Mouse (Mus musculus) c-Kit-positive CD71-negative TER-119-negative erythroid progenitor cells, embryonic 14.5 days (primary cell): ENCODE data around the gene Kcnj5.

Experiments used
- DNase-seq: peaks from one replicate; pipeline ENCODE4 v3.0.0-alpha.2; 2013; ENCODE audit warnings: low read depth

Kcnj5 gene

DNA sequence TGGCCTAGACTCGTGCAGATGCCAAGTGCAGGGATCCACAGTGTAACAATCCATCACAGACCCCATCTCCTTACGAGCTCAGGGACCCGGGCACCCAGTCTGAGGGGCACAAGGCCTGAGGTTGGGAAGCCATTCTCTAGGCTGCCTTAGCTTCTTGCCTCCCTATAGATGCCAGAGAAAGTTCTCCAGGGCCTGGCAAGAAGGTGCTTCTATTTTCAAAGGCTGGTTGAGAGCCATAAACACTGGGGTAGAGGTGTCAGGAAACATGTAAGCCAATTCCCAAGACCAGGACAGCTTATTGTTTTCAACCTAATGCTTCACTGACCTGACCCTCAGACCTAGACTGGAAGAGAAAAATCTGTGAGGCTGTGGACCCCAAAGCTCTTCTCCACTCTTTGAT is 28.2 kb downstream of the Kcnj5 start:
- DNase-seq, result no peak

DNA sequence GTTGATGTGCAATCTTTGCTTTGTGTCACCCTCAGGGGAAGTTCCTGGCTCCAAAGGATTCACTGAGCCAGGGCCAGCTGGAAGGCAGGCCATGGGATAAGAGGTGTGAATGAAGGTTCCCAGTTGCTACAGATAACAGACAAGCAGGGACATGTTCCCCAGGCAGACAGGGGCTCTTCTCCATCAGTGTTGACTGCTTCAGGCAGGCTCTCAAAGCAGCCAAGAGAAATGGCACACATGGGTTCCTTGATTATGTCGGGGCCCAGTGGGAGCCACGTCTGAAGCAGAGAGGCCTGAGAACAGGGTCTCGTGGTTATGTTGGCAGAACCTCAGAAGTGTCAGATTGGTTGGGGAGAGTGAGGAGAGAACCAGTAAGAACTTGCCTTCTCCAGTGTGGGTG is 30.1 kb downstream of the Kcnj5 start:
- no peak for DNase-seq

DNA sequence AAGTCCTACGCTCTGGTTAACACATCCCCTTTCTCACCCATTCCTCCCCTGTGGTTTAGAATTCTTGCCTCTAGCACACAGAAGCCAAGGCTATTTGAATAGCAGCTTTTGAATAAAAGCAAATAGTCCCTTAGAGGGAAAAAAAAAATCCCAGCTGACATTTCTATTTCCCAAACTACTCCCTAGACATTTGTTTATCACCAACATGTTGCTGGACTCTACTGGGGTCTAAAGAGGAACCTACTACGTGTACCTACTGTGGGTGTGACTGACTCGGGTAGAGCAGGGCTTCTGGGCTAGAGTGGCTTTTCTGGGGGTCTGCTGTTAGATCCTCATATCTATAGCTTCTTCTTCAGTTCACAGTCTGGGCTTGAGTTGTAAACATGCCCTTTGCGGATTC is 31.9 kb downstream of the Kcnj5 start:
- no peak for DNase-seq

DNA sequence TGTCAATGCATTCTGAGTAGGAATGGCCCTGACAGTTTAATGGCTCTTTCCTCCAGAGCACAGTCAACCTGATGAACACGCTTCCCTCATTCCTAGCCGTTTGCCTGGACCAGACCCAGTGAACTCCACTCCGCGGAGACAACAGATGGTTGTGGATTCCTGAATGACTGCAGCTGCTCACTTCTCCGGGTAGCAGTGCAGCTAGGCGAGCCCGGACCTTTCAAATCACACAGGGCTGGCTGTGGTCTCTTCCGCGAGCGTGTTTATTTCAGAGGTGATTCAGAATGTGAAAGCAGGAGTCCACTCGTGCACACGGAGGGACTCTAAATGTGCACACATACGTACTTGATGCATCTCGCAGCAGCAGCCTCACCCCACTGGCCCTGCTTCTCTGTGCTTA is 32.4 kb downstream of the Kcnj5 start:
- no peak for DNase-seq

DNA sequence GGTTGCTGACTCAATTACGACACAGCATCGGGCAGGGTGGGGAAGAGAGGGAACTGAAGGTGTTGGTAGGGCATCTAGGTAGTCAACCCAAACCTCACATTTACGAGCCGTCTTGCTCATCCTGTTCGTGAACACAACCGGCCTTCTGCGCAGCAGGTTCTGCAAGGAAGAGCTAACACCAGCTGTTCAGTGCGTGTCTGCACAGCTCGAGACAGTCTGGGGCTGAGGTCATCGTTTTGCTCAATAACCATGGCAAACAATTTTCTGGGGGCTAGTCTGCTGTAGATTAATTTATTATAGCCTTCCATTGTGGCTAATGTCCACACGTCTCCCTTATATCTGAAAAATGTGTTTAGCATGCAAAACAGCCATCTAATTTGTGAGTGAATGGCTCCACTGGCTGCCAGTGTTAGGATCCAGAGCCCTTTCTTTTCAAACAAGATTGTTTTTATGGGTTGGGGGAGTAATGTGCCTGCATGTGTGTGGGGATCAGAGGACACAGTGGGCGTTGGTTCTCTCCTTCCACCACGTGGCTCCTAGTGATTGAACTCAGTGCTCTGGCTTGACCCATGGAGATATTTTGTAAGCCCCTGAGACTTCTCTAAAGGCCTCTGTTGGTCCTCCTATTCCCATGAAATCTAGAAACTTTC is 41.5 kb downstream of the Kcnj5 start:
- DNase-seq, result no peak

DNA sequence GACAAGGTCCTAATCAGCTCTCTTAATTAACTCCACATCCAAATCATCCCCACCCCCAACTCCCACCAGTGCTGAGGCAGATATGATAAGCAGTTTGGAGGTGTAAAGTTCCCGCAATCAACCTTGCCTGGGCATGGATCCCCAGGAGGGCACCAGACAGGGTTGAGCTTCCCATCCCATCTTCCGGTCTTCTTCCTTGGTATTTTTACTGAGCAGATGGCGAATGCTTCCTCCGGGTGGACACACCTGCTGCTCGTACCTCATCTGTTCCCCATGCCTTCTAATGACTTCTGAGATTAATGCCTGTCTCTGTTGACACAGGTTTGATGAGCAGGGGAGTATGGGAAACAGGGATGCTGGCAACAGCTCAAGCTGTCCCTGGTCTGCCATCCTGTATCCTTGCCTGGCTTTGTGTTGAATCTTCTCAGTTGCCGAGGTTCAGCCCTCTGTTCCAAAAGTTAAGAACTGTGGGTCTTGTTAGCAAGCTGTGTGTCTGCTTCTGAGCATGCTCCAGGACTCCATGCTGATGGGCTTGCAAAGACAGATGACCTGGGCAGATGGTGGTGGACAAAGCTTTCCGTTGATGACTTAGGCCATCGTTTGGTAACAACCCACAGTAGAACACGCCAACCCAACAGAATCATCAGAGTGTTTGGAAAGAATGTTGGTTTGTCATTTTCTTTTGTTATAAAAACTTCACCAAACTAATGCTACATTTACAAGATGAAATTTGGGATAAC is 48.9 kb downstream of the Kcnj5 start:
- DNase-seq, result no peak

DNA sequence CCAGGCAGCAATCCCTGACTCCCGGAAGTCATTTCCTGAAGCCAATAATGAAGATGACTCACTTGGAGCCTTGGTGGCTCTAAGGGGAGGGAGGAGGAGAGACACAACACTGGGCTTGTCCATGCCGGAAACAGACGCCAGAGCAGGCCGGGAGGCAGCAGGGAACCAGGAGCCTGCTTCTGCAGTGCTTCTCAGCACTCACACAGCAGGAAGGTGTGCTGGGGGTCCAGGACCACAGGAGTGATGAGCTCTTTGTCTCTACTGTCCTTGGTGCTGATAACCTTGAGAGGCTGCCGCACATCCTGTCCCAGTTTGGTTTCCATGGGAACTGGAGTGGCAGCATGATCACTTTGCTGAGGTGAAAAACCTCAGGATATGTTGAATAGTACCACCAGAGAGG is 51.5 kb downstream of the Kcnj5 start:
- DNase-seq, result no peak

DNA sequence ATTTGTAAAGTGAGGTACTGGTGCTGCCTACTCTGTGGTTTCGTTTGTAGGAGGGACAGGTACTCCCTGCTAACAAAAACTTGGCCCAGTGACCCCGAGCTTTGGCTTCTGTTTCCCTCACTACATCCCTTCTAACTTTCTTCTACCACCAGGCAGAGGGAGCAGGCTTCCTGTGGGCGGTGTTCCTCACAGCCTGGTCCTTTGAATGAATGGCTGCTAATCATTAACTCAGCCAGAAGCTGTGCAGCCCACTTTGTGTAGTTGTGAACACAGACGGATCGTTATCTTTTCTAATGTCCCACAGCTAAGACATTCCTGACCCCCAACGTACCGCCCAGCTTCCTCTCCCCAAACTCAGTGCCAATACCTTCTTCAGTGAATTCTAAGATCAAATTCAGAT is 52.5 kb downstream of the Kcnj5 start:
- no peak for DNase-seq

DNA sequence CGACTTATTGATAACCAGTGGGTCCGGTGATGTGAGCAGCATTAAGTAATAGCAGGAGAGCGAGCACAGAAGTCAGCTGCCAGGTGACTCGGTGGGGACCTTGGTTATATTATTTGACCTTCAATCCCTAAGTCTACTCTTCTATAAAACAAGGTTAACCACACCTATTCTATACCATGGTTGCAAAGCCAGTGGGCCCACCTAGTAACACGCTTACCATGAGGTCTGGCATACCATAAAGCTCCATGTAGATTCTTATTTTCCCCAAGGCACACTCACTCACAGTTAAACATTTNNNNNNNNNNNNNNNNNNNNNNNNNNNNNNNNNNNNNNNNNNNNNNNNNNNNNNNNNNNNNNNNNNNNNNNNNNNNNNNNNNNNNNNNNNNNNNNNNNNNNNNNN is 60.6 kb downstream of the Kcnj5 start:
- no peak for DNase-seq

DNA sequence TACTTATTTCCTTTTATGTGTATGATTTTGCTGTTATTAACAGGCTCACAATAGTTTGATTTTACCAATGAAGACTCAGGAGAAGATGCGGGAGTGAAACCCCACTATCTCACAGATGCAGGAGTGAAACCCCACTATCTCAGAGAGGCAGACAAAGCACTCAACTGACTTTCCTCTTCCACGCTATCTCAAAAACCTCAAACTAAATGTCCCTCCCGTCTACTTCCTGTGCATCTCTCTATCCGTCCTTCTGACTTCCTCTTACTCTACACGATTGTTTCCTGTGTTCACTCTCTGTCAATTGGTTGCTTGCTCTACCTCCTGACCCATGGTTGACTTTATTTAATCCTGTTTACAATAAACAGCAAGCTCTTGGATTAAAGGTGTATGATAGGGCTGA is 63.7 kb downstream of the Kcnj5 start:
- peak; percentile 31 for DNase-seq

DNA sequence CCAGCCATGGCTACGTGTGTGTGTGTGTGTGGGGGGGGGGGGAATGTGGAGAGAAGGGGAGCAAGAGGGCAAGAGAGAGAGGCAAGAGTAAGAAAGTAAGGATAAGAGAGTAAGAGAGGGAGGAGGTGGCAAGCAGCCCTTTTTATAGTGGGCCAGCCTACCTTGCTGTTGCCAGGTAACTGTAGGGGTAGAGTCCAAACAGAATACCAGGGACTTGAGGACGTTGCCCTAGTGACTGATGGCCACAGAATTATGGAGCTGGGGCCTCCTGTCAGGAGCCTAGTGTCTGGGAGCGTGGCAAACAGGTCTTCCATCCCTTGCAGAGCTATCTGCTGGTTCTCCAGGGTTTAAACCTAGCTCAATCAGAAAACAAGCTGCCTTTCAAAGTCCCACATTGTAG is 64.4 kb downstream of the Kcnj5 start:
- no peak for DNase-seq

DNA sequence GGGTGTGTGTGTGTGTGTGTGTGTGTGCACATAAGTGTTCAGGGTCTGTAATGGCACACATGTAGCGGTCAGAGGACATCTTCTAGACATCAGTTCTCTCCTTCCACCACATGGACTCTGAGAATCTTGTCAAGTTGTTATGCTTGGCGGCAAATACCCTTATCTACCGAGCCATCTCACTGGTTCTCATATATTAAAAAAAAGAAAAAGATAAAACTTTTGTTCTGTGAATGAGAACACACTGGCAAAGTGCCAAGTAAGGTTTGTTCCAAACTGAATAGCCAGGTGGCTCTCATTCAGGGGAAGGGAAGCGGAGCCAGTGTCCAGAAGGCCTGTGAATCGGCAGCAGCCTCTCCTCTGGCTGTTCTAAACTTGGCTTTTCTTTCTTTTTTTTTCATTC is 66.1 kb downstream of the Kcnj5 start:
- DNase-seq, result no peak

DNA sequence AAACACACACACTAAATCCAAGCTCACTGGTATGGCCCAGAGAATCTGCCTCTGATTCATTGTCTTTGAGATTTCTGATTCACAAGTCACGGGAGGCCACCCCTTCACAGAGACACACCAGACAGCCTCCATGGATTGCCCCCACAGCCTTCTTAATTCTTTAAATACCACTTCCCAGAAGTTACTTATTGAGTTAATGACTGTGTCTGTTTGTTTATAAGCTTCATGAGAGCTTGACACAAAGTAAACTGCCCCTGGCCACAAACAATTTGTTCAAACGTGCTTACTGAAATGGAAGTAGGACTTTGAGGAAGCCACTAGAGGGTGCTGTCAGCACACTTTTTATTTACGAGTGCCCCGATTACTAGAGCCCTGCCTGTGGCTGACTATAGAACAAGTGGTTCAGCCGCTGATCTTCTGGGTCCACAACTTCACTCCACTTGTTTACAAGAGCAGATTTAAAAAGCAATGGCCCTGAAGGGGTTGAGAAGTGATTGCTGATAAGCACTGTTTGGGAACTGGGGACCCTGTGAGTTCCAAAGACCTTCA is 72.2 kb downstream of the Kcnj5 start:
- peak; percentile 61 for DNase-seq
